Mouse (Mus musculus): ENCODE results near the gene Noct.
"Not testable (repeated sequence)": the region's sequence is repeated elsewhere in the genome, so short reads cannot be mapped to it uniquely, and the experiment has no call there.

The Noct gene

GRCm38 (mm10) chr3:51208633-51209032, 15.6 kb upstream of the Noct start:
- no peaks in the 10 kb centered on the region for H3K36me3 ChIP-seq (ENCODE audit: insufficient read depth, low read length)
- H3K4me1 ChIP-seq (replicated peaks; ENCODE audit: low read depth, low read length), result peaks cover 71% of the 10 kb centered on the region
- no peaks in the 10 kb centered on the region for H3K27me3 ChIP-seq (ENCODE audit: insufficient read depth, low read length)
- peak overlapping the region; percentile 24 for H3K4me3 ChIP-seq (replicated peaks; ENCODE audit: low read length)
- TF ChIP-seq POU5F1 (IDR thresholded peaks at IDR 0.05; ENCODE audit: borderline replicate concordance, low read length) (peak; percentile 79; the same call in 1 of the 2 replicates), NANOG (IDR thresholded peaks at IDR 0.05; ENCODE audit: borderline replicate concordance, low read length) (peak; percentile 71; the same call in 1 of the 2 replicates), CTCF (conservative IDR thresholded peaks at IDR 0.05; ENCODE audit: low read length) (no peak)
- H3K9me3 ChIP-seq (ENCODE audit: low read length), result no peaks in the 10 kb centered on the region

GRCm38 (mm10) chr3:51209503-51210314, 14.5 kb upstream of the Noct start:
- Histone ChIP-seq H3K9me3 (ENCODE audit: low read length) (no peaks in the 10 kb centered on the region), H3K36me3 (ENCODE audit: insufficient read depth, low read length) (no peaks in the 10 kb centered on the region), H3K27me3 (ENCODE audit: insufficient read depth, low read length) (no peaks in the 10 kb centered on the region), H3K4me1 (replicated peaks; ENCODE audit: low read depth, low read length) (peaks cover 70% of the 10 kb centered on the region), H3K4me3 (replicated peaks; ENCODE audit: low read length) (peak overlapping the region; percentile 80)
- no peak for TF ChIP-seq NANOG (IDR thresholded peaks at IDR 0.05; ENCODE audit: borderline replicate concordance, low read length)
- TF ChIP-seq CTCF (conservative IDR thresholded peaks at IDR 0.05; ENCODE audit: low read length), result no peak
- TF ChIP-seq POU5F1 (IDR thresholded peaks at IDR 0.05; ENCODE audit: borderline replicate concordance, low read length), result no peak

- Histone ChIP-seq H3K4me1 (replicated peaks; ENCODE audit: low read depth, low read length) (peaks cover 75% of the 10 kb centered on the region), H3K27me3 (ENCODE audit: insufficient read depth, low read length) (no peaks in the 10 kb centered on the region), H3K4me3 (replicated peaks; ENCODE audit: low read length) (peak overlapping the region; percentile 80), H3K36me3 (ENCODE audit: insufficient read depth, low read length) (no peaks in the 10 kb centered on the region), H3K9me3 (ENCODE audit: low read length) (no peaks in the 10 kb centered on the region)
- TF ChIP-seq CTCF (conservative IDR thresholded peaks at IDR 0.05; ENCODE audit: low read length), result no peak
- TF ChIP-seq NANOG (IDR thresholded peaks at IDR 0.05; ENCODE audit: borderline replicate concordance, low read length), result no peak
- TF ChIP-seq POU5F1 (IDR thresholded peaks at IDR 0.05; ENCODE audit: borderline replicate concordance, low read length), result no peak
Observed at GRCm38 (mm10) chr3:51210485-51210884, 13.8 kb upstream of the Noct start.

GRCm38 (mm10) chr3:51213111-51213510, 11.1 kb upstream of the Noct start:
- Histone ChIP-seq H3K4me1 (replicated peaks; ENCODE audit: low read depth, low read length) (peaks cover 79% of the 10 kb centered on the region), H3K36me3 (ENCODE audit: insufficient read depth, low read length) (no peaks in the 10 kb centered on the region)
- no peak for TF ChIP-seq NANOG (IDR thresholded peaks at IDR 0.05; ENCODE audit: borderline replicate concordance, low read length)
- TF ChIP-seq POU5F1 (IDR thresholded peaks at IDR 0.05; ENCODE audit: borderline replicate concordance, low read length), result no peak
- no peak for TF ChIP-seq CTCF (conservative IDR thresholded peaks at IDR 0.05; ENCODE audit: low read length)

GRCm38 (mm10) chr3:51215681-51216080, 8.6 kb upstream of the Noct start:
- TF ChIP-seq CTCF (conservative IDR thresholded peaks at IDR 0.05; ENCODE audit: low read length) (no peak), NANOG (IDR thresholded peaks at IDR 0.05; ENCODE audit: borderline replicate concordance, low read length) (no peak), POU5F1 (IDR thresholded peaks at IDR 0.05; ENCODE audit: borderline replicate concordance, low read length) (no peak)

More at GRCm38 (mm10) chr3:51213111-51213510, 11.1 kb upstream of the Noct start:
- Histone ChIP-seq H3K27me3 (ENCODE audit: insufficient read depth, low read length) (no peaks in the 10 kb centered on the region), H3K4me3 (replicated peaks; ENCODE audit: low read length) (no peak overlapping the region), H3K9me3 (ENCODE audit: low read length) (no peaks in the 10 kb centered on the region)

GRCm38 (mm10) chr3:51216351-51216750, 7.9 kb upstream of the Noct start:
- H3K4me3 ChIP-seq (replicated peaks; ENCODE audit: low read length); H3K9me3 ChIP-seq (ENCODE audit: low read length); H3K27me3 ChIP-seq (ENCODE audit: insufficient read depth, low read length); H3K36me3 ChIP-seq (ENCODE audit: insufficient read depth, low read length): not testable (repeated sequence)
- H3K4me1 ChIP-seq (replicated peaks; ENCODE audit: low read depth, low read length), result peaks cover 78% of the 10 kb centered on the region

More at GRCm38 (mm10) chr3:51215681-51216080, 8.6 kb upstream of the Noct start:
- Histone ChIP-seq H3K9me3 (ENCODE audit: low read length) (no peaks in the 10 kb centered on the region), H3K27me3 (ENCODE audit: insufficient read depth, low read length) (no peaks in the 10 kb centered on the region), H3K4me3 (replicated peaks; ENCODE audit: low read length) (no peak overlapping the region), H3K36me3 (ENCODE audit: insufficient read depth, low read length) (no peaks in the 10 kb centered on the region), H3K4me1 (replicated peaks; ENCODE audit: low read depth, low read length) (peaks cover 78% of the 10 kb centered on the region)

- H3K27me3 ChIP-seq (ENCODE audit: insufficient read depth, low read length); H3K4me3 ChIP-seq (replicated peaks; ENCODE audit: low read length); H3K36me3 ChIP-seq (ENCODE audit: insufficient read depth, low read length); H3K9me3 ChIP-seq (ENCODE audit: low read length): not testable (repeated sequence)
- H3K4me1 ChIP-seq (replicated peaks; ENCODE audit: low read depth, low read length), result peaks cover 76% of the 10 kb centered on the region
Observed at GRCm38 (mm10) chr3:51218385-51218784, 5.9 kb upstream of the Noct start.

- Histone ChIP-seq H3K4me3 (replicated peaks; ENCODE audit: low read length) (no peak overlapping the region), H3K36me3 (ENCODE audit: insufficient read depth, low read length) (no peaks in the 10 kb centered on the region), H3K9me3 (ENCODE audit: low read length) (no peaks in the 10 kb centered on the region), H3K27me3 (ENCODE audit: insufficient read depth, low read length) (no peaks in the 10 kb centered on the region), H3K4me1 (replicated peaks; ENCODE audit: low read depth, low read length) (peaks cover 78% of the 10 kb centered on the region)
- TF ChIP-seq NANOG (IDR thresholded peaks at IDR 0.05; ENCODE audit: borderline replicate concordance, low read length), result no peak
- TF ChIP-seq POU5F1 (IDR thresholded peaks at IDR 0.05; ENCODE audit: borderline replicate concordance, low read length), result no peak
Observed at GRCm38 (mm10) chr3:51219213-51219612, 5.0 kb upstream of the Noct start.

- no peak for TF ChIP-seq NANOG (IDR thresholded peaks at IDR 0.05; ENCODE audit: borderline replicate concordance, low read length)
- no peak for TF ChIP-seq CTCF (conservative IDR thresholded peaks at IDR 0.05; ENCODE audit: low read length)
- TF ChIP-seq POU5F1 (IDR thresholded peaks at IDR 0.05; ENCODE audit: borderline replicate concordance, low read length), result no peak
- Histone ChIP-seq H3K36me3 (ENCODE audit: insufficient read depth, low read length) (no peaks in the 10 kb centered on the region), H3K4me1 (replicated peaks; ENCODE audit: low read depth, low read length) (peaks cover 68% of the 10 kb centered on the region), H3K9me3 (ENCODE audit: low read length) (no peaks in the 10 kb centered on the region), H3K27me3 (ENCODE audit: insufficient read depth, low read length) (no peaks in the 10 kb centered on the region), H3K4me3 (replicated peaks; ENCODE audit: low read length) (no peak overlapping the region)
Observed at GRCm38 (mm10) chr3:51220846-51221245, 3.4 kb upstream of the Noct start.
